Mouse (Mus musculus) erythroid progenitor cell, adult 5-6 weeks (primary cell): ENCODE data around the gene Josd1. TPM values are rescaled to one million over a fixed set of nuclear protein-coding genes. Genes with fewer than 3 reads are reported as not detected.

ENCODE experiments used
- ATAC-seq: replicated peaks from 2 replicates; pipeline ENCODE4 v1.8.0; 2016; ENCODE audit warnings: moderate number of reproducible peaks, mild to moderate bottlenecking, moderate TSS enrichment, inconsistent platforms; ENCODE audit not compliant: poor library complexity, low FRiP score, severe bottlenecking
- total RNA-seq, 2 experiments: library from RNA; stranded (forward) in 1 of 2; stranded (reverse) in 1 of 2; fragments of 150-400 nt in 1 of 2; fragments of 186-747, 209-891 nt in 1 of 2; gene quantifications; 2 replicates each; pipeline versions ENCODE4 v1.2.3 to v1.2.4; 2015 to 2017; ENCODE audit warnings: low replicate concordance in 2 of 2

Gene Josd1
- 17.7 and 18.4 TPM in 2 replicates for total RNA-seq (2015; ENCODE audit: low replicate concordance)
- 17.3 and 27.6 TPM in 2 replicates for total RNA-seq (2017; ENCODE audit: low replicate concordance)

DNA sequence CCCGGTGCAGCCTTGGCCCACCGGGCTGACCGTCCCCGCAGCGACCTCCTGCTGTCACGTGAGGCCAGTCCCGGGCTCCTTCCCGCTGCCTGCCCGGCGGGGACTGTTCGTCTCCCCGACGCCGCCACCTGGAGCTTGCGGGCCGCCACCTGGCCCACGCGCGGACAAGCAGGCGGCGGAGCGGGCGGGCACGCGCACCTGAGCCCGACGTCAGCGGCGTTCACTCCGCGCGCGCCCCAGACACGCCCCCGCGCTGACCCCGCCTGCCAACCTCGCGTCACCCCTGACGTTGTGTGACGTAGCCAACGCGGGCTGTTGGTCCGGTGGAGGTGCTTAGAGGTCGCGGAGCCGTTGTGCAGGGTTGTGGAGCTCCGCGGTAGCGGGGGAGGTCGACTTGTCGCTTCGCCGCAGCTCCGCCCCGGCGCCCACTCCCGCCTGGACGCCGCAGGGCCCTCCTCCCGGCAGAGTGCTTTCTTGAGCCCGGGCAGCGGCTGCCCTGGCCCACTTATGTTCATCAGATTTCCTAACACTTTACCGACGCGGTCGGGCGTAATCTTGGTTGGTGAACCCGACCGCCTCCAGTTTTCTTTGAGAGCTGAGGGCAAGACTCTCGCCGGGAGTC lies at the start of gene Josd1:
Gene Josd1, minus strand, starts transcription at position 274 of the 622 bp plus-strand sequence.
- peak; percentile 63 for ATAC-seq

GRCm38 (mm10) chr15:79734311-79734710 lies 46.6 kb upstream of the Josd1 start:
- no peak for ATAC-seq

DNA sequence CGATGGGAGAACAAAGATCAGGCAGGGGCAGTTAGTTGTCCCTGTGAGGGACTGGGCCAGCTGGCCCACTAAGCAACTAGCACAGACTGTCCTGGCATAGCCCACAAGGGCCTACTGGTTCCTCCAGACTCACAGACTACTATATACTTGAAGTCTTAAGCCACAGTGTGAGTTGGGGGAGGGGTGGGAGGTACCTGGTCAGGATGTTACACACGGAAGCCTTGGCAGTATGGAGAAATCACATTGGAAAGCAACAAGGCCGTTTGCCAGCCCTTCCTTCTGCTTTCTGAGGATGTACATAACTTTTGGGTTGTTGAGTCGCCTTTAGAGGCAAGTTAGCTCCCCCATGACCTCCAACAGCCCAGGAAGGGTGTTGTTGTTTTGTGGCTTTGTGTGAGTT lies 45.9 kb upstream of the Josd1 start:
- no peak for ATAC-seq

DNA sequence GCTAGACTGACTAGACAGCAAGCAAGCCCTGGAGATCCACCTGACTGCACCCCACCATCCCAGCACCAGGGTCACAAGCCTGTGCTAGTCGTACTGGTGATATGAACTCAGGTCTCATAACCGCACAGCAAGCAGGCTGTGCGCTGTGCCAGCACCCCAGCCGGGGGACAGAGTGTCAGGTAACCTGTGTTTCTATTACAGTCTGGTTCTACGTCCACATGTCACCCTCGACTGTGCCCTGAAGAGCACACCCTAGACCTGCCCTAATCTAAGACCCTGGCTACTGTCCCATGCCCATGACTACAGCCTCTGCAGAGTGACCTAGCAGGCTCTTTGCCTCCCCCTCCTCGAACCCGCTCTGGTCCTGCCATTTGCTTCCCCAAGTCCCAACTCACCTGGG lies 45.5 kb upstream of the Josd1 start:
- ATAC-seq, result no peak

GRCm38 (mm10) chr15:79731554-79731953 lies 43.8 kb upstream of the Josd1 start:
- no peak for ATAC-seq

DNA sequence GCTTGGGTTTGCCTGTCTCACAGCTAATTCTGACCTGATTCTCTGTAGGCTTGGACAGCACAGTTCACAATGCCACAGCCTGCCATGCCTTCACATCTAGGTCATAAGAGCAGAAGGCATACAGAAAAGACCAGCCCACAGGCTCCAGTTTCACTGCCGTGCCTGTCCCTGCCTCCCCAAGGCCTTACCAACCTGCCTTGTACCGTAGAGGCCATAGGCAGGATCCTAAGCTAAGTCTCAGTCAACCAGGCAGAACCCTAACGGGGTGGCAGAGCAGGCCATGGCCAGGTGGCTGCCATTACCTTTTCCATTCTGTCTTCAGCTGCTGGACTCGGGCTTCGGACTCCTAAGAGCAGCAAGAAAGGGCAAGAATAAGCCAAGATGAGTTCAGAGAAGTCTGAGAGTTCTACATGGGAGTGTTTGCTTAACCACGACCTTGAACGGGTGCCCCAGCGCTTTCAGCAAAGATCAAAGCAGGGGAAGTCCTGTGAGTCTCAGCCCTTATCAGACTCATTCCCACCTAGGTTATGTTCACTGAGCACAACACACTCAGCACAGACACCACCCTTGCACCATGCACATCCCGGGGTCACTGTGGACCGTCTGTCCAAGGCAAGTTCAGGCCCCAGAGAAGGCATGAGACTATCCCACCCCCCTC lies 41.1 kb upstream of the Josd1 start:
- no peak for ATAC-seq

DNA sequence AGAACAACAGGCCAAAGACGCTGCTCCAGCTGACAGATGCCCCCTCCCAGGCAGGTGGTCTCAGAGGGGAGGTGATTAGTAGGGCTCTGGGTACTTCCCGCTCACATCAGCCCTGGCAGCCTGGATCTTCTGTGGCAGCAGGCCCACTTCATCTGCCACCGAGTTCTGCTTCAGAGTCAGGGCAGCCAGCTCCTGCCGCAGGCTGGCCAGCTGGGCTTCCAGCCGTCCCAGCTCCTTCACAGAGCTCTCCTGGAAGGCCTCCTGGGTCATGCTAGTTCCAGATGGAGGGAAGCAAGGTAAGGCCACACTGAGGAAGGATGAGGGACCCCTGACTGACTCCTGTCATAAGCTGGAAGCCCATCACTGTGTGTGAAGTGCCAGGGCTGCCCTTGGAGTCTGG lies 40.6 kb upstream of the Josd1 start:
- ATAC-seq, result no peak

GRCm38 (mm10) chr15:79727840-79728239 lies 40.1 kb upstream of the Josd1 start:
- no peak for ATAC-seq

DNA sequence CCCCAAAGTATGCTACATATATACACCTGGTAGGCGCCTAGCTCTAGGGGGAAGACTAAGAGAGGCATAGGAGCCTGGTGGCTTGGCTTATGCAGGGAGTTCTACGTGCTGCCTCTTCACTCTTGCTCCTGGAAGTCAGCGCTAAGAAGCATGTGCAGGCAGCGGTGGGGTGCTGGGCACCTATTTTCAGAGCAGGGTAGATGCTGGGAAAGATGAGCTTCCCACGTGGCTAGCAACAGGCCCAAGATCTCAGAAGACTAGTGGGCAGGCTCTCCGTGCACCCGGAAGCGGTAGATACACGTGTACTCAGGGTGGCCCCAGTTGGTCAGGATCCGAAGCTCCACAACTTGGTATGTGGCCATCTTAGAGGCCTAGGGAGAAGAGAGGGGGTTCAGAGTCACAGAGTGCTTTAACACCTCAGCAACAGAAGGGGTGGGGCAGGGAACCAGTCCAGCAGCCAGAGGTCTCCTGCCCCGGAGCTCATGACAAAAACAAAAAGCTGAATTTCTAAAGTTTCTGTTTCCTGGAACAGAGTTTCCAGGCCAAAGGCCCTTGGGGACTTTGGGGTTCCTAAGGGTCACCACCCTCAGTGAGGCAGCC lies 37.6 kb upstream of the Josd1 start:
- ATAC-seq, result no peak

- peak; percentile 62 for ATAC-seq
Observed at GRCm38 (mm10) chr15:79723439-79723838, 35.7 kb upstream of the Josd1 start.

DNA sequence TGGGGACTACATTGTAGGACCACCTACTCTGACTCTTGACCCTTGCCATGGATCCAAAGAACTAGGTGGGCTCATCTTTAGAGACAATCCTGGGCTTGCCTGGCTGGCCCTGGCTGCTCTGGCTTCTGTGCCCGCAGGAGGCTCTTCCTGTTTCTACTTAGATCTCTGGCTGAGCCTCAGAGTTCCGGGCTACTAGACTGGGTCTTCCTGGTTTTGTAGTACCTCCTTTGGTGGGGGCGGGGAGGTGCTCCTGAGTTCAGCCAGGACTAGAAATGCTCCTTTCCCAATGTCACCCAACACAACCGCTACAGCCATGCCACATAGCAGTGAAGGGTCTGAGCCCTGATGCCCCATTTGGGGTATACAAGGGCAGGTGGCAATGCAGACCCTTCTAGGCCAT lies 33.1 kb upstream of the Josd1 start:
- ATAC-seq, result no peak

DNA sequence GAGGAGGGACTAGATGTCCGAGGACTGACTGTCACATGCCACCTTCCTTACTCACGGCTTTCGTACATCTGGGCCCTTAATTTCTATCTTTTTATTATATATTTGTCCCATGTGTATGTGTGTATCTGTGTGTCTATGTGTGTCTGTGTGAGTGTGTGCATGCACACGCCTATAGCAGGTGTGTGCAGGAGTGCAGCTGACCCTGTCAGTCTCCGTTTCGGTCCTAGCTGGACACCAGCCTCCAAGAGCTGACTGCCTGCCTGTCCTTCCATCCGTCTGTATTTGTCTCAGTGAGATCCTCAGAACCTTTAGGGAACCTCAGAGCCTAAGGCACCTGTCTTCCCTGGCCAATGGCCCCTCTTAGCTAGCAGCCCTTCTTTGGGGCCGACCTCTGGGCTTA lies 32.5 kb upstream of the Josd1 start:
- ATAC-seq, result no peak

GRCm38 (mm10) chr15:79716710-79717109 lies 29.0 kb upstream of the Josd1 start:
- ATAC-seq, result no peak

DNA sequence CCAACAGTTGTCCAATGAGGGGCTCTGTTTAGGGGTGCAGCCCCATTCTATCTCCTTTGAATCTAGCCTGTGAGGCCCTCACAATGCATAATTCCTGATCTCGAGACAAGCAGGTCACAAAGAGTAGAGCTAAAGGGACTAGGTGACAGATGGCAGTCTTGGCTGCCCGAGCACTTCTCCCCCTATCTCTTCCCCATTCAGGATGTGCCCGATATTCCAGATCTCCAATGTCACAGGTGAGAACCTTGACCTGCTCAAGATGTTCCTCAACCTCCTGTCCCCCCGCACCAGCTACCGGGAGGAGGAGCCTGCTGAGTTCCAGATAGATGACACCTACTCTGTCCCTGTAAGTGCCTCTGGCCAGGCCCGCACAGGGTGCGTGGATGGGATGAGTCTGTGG lies 27.9 kb upstream of the Josd1 start:
- ATAC-seq, result no peak

GRCm38 (mm10) chr15:79708229-79708822 lies 20.6 kb upstream of the Josd1 start:
- ATAC-seq, result 0 out of 2 replicates have a peak, but pooled peaks have one; percentile 32

DNA sequence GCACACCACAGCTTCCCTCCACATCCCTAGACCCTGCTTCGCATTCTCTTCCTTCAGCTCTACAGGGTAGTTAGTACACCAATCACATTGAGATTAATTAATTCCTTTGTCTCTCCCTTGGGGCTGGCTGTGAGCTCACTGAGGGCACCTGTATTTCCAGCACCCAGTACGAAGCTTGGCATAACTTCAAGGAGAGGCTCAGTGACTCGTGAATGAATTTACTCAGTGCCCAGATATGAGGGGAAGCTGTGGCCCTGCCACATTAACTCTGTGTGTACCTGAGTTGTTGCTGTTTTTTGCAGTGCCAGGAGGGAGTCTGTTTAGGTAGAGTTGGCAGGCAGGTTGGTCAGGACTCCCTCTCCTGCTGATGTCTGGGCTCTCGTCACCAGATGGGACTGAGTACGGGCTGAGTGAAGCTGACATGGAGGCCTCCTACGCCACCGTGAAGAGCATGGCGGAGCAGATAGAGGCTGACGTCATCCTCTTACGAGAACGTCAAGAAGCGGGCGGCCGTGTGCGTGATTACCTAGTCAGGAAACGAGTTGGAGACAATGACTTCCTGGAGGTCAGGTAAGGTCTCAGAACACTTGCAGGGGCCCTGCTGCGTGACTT lies 19.0 kb upstream of the Josd1 start:
- no peak for ATAC-seq

DNA sequence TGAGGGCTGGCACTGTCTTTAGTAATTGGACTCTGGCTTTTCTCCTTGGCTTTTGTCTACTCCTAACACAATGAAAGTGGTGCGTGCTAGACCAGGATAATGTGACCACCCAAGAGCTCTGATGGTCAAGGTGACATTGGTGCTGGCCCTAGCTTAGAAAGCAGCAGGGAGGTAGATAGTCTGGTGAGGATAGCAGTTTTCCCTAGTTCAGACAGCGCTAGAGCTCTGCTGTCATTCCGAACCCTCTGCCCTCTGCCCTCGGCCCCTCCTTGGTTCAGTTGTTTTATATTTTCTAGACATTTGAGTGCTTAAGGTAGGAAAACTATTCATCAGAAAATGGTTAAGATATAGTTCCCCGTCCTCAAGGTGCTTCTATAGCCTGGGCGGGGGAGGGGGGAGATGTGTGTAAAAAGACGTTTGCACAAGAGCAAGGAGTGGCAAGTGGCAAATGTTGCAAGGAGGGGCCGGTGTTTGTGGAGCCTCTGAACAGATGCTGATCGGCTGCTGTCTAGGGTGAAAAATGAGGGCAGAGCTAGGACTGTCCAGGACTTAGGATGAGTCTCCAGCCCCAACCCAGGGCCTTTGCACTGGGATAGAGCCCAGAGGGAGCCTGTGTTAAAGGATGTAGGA lies 10.0 kb upstream of the Josd1 start:
- ATAC-seq, result no peak

DNA sequence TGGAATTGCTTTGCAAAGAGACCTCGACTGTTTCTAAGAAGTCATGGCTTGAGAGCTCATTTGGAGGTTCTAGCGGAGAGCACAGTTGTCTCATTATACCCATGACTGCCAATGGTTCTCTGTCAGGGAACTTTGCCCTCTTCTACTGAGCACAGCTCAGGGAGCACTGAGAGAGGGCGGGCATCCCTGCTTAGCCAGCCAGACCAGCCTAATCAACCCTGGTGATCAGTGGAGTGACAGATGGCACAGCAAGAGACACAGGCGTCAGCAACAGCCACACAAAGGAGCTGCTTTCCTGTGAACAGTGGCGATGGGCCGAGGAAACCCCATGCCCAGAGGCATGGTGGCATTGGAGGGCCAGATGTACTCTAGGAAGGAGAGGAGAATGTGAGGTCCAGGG lies 9.3 kb upstream of the Josd1 start:
- no peak for ATAC-seq

DNA sequence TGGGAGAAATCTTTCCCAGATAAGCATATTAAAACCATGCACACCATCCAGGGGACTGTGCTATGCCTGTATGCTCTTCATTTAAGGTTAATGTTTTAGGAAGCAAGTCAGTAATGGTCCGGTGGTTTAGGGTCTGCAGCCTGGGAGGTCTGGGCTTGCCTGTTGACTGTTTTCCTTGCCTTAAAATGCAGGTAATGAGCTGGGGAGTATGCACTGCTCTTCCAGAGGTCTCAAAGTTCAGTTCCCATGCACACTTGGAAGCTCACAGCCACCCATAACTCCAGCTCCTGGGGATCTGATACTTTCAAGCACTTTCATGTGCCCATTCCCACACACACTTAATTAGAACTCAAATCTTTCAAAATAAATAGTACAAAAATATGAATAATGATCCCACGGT lies 8.8 kb upstream of the Josd1 start:
- no peak for ATAC-seq

DNA sequence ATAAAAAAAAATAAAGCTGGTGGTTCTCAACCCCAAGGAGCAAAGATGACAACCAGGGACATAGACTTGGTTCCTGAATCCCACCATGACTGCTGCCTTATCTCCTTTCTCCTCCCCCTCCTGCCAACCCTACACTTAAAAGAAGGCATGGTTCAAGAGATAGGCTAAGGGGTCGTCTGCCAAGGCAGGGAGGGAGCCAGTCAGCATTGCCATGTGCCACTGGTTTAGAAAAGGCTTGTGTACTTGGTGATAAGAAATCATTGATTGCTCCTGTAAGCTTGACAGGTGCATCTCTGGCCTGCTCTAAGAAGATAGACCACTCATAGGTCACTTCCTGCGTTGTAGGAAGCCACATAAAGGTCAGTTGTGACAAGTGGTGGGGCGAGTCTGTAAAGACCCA lies 7.8 kb upstream of the Josd1 start:
- no peak for ATAC-seq
